9 mouse cellular contexts compared by ENCODE assay signal in genomic region chr9:111072175-111072574, GRCm38 (mm10). TPM values are rescaled to one million over a fixed set of nuclear protein-coding genes. Genes with fewer than 3 reads are reported as not detected.
A peak's percentile ranks its signal among the peaks of the same experiment; 100 is the strongest.
DNase-seq lines count a peak whose midpoint lies in the region; ATAC-seq and TF ChIP-seq lines count a peak whose summit lies in the region.
"Had no signal": no experiment of that assay in that cellular context is flagged by ENCODE, and none has a peak within 500 bp of the region (broad histone marks: within the 10 kb centered on the region; RNA-seq: fewer than 3 reads in every experiment).

No protein-coding gene starts in this region.

- no peak overlapping the region for H3K9ac ChIP-seq in midbrain, embryonic 14.5 days (replicated peaks; ENCODE audit: low read length)
- no peak overlapping the region for H3K9ac ChIP-seq in liver, adult 2 months (ENCODE audit: low read depth, low read length)

- no peaks in the 10 kb centered on the region for H3K79me2 ChIP-seq in liver, adult 2 months (ENCODE audit: control insufficient read depth, insufficient read depth, low read length)

- TF ChIP-seq POLR2A in liver, adult 2 months (IDR thresholded peaks at IDR 0.05; ENCODE audit: extremely low read depth, insufficient read depth, low read length), result no peak

- no peak overlapping the region for H3K27ac ChIP-seq in midbrain, embryonic 14.5 days (replicated peaks; ENCODE audit: low read depth, low read length)
- no peak overlapping the region for H3K27ac ChIP-seq in midbrain, embryonic 10.5 days (replicated peaks)
- no peak overlapping the region for H3K27ac ChIP-seq in liver, adult 2 months (replicated peaks; ENCODE audit: insufficient read depth, low read depth, low read length)

- WGBS in midbrain, embryonic 14.5 days, result 70% methylated on average over 7 of the region's 7 CpGs
- WGBS in midbrain, embryonic 10.5 days, result 71% methylated on average over 7 of the region's 7 CpGs
- WGBS in liver, adult 2 months, result 30% methylated on average over 7 of the region's 7 CpGs

- no peaks in the 10 kb centered on the region for H3K27me3 ChIP-seq in midbrain, embryonic 14.5 days (ENCODE audit: control insufficient read depth, insufficient read depth, low read length)
- no peaks in the 10 kb centered on the region for H3K27me3 ChIP-seq in midbrain, embryonic 10.5 days (ENCODE audit: low read depth, poor library complexity, severe bottlenecking)
- H3K27me3 ChIP-seq in liver, adult 2 months (ENCODE audit: control insufficient read depth, insufficient read depth, low read length), result no peaks in the 10 kb centered on the region

- ATAC-seq in midbrain, embryonic 14.5 days (ENCODE audit: low FRiP score, low TSS enrichment), result no peak
- 0 out of 2 replicates have a peak, but pooled peaks have one; percentile 53 for ATAC-seq in erythroid progenitor cell, adult 5-6 weeks (replicated peaks; ENCODE audit: low FRiP score, poor library complexity, severe bottlenecking)
- no peak for ATAC-seq in monocyte, adult 5-6 weeks (replicated peaks; ENCODE audit: insufficient number of reproducible peaks, low FRiP score, low TSS enrichment, poor library complexity, severe bottlenecking)

- H3K4me3 ChIP-seq in midbrain, embryonic 14.5 days (replicated peaks; ENCODE audit: low read depth, low read length), result no peak overlapping the region
- no peak overlapping the region for H3K4me3 ChIP-seq in midbrain, embryonic 10.5 days
- no peak overlapping the region for H3K4me3 ChIP-seq in liver, adult 2 months (ENCODE audit: insufficient read depth, low read depth, low read length)

- no peak overlapping the region for H3K4me2 ChIP-seq in midbrain, embryonic 14.5 days (ENCODE audit: low read length)

- TF ChIP-seq CTCF in liver, adult 2 months (IDR thresholded peaks at IDR 0.05; ENCODE audit: low read depth, low read length), result peak; percentile 53

- H3K4me1 ChIP-seq in midbrain, embryonic 14.5 days (ENCODE audit: control insufficient read depth, insufficient read depth, low read length), result no peaks in the 10 kb centered on the region
- peaks cover 5% of the 10 kb centered on the region for H3K4me1 ChIP-seq in midbrain, embryonic 10.5 days
- no peaks in the 10 kb centered on the region for H3K4me1 ChIP-seq in liver, adult 2 months (ENCODE audit: control insufficient read depth, insufficient read depth, low read length)

- DNase-seq in cerebellum, postnatal 10 days, result peak; percentile 41 to 53
- DNase-seq in cerebellum, adult 9-11 months, result no peak
- peak; percentile 58 for DNase-seq in midbrain, embryonic 14.5 days
- DNase-seq in midbrain, embryonic 10.5 days (ENCODE audit: low spot score), result no peak
- peak; percentile 38 for DNase-seq in liver, adult 2 months (ENCODE audit: extremely low read depth, low read depth, low spot score)
- DNase-seq in neural tube, embryonic 10.5 days (ENCODE audit: extremely low spot score, low spot score), result no peak

- no peaks in the 10 kb centered on the region for H3K36me3 ChIP-seq in midbrain, embryonic 14.5 days (ENCODE audit: control insufficient read depth, insufficient read depth, low read length)
- H3K36me3 ChIP-seq in midbrain, embryonic 10.5 days, result no peaks in the 10 kb centered on the region
- no peaks in the 10 kb centered on the region for H3K36me3 ChIP-seq in liver, adult 2 months (ENCODE audit: control insufficient read depth, insufficient read depth, low read length)

- H3K9me3 ChIP-seq in midbrain, embryonic 14.5 days (ENCODE audit: control insufficient read depth, low read length), result no peaks in the 10 kb centered on the region
- peaks cover 9% of the 10 kb centered on the region for H3K9me3 ChIP-seq in midbrain, embryonic 10.5 days (replicated peaks)

RNA-seq across cellular contexts. Expression of gene Ccrl2, which starts 14.9 kb away (rescaled TPM):
- 1.2 and 1.9 TPM in 2 replicates for polyA plus RNA-seq in midbrain, embryonic 14.5 days (2014; fragmentation: Nextera tagmentation; extraction: Ambion mirVana)
- 0.89 and 1.0 TPM in 2 replicates for polyA plus RNA-seq in midbrain, embryonic 10.5 days (2016; fragmentation: Nextera tagmentation; extraction: Ambion mirVana)
- 11.5 and 13.8 TPM in 2 replicates for total RNA-seq in erythroid progenitor cell, adult 5-6 weeks (2015; ENCODE audit: low replicate concordance)
- total RNA-seq in erythroid progenitor cell, adult 5-6 weeks (2017; ENCODE audit: low replicate concordance), result 25.2 and 26.2 TPM in 2 replicates
- total RNA-seq in liver, adult 2 months (2014; rRNA removed), result 2.4 and 3.2 TPM in 2 replicates
- 1.3 and 1.8 TPM in 2 replicates for polyA plus RNA-seq in liver, adult 2 months (2012; rRNA removed)
- total RNA-seq in monocyte, adult 5-6 weeks (2017), result 45.5 to 87.2 TPM (median 46.4 TPM) in 3 replicates

RNA-seq across cellular contexts. Expression of gene Lrrfip2, which starts 45.2 kb away (rescaled TPM):
- polyA plus RNA-seq in midbrain, embryonic 14.5 days (2014; fragmentation: Nextera tagmentation; extraction: Ambion mirVana), result 45.1 and 50.7 TPM in 2 replicates
- polyA plus RNA-seq in midbrain, embryonic 10.5 days (2016; fragmentation: Nextera tagmentation; extraction: Ambion mirVana), result 39.5 and 39.8 TPM in 2 replicates
- total RNA-seq in erythroid progenitor cell, adult 5-6 weeks (2015; ENCODE audit: low replicate concordance), result 8.4 and 37.8 TPM in 2 replicates
- 57.0 and 75.1 TPM in 2 replicates for total RNA-seq in erythroid progenitor cell, adult 5-6 weeks (2017; ENCODE audit: low replicate concordance)
- 24.6 and 37.8 TPM in 2 replicates for total RNA-seq in liver, adult 2 months (2014; rRNA removed)
- polyA plus RNA-seq in liver, adult 2 months (2012; rRNA removed), result 9.3 and 9.7 TPM in 2 replicates
- total RNA-seq in monocyte, adult 5-6 weeks (2017), result 154 to 232 TPM (median 168 TPM) in 3 replicates

RNA-seq across cellular contexts. Expression of gene Ltf, which starts 53.1 kb away (rescaled TPM):
- 0.24 and 0.51 TPM in 2 replicates for polyA plus RNA-seq in midbrain, embryonic 14.5 days (2014; fragmentation: Nextera tagmentation; extraction: Ambion mirVana)
- polyA plus RNA-seq in midbrain, embryonic 10.5 days (2016; fragmentation: Nextera tagmentation; extraction: Ambion mirVana), result 0.29 TPM in 1 of 2 replicates, not detected in the other
- total RNA-seq in erythroid progenitor cell, adult 5-6 weeks (2015; ENCODE audit: low replicate concordance), result 420 and 461 TPM in 2 replicates
- total RNA-seq in erythroid progenitor cell, adult 5-6 weeks (2017; ENCODE audit: low replicate concordance), result 308 and 520 TPM in 2 replicates
- 0.37 and 0.47 TPM in 2 replicates for total RNA-seq in liver, adult 2 months (2014; rRNA removed)
- polyA plus RNA-seq in liver, adult 2 months (2012; rRNA removed), result 0.12 and 0.51 TPM in 2 replicates
- total RNA-seq in monocyte, adult 5-6 weeks (2017), result 0.39 to 1.6 TPM in 2 of 3 replicates, not detected in the other
- polyA plus RNA-seq: testis, adult 2 months had no signal

Comparison
In these comparisons a context has a peak if more than half of its experiments do, and no peak if none do; other contexts are left out.
1. DNase-seq: peak in cerebellum, postnatal 10 days (2 of 2), midbrain, embryonic 14.5 days (single experiment) and liver, adult 2 months (single experiment); none in cerebellum, adult 9-11 months (single experiment), midbrain, embryonic 10.5 days (single experiment) and neural tube, embryonic 10.5 days (single experiment).
2. RNA of gene Ltf, which starts 53.1 kb away (total RNA-seq): 308 to 520 TPM in erythroid progenitor cell, adult 5-6 weeks; 0.39 to 1.6 TPM in monocyte, adult 5-6 weeks and 0.37 to 0.47 TPM in liver, adult 2 months; every median in the first group is over 100 times any median in the second.